Mouse (Mus musculus) c-Kit-positive CD71-negative TER-119-negative erythroid progenitor cells, embryonic 14.5 days (primary cell): ENCODE data around the gene Olfr394.
"Not testable (repeated sequence)": the region's sequence is repeated elsewhere in the genome, so short reads cannot be mapped to it uniquely, and the experiment has no call there.

Source experiments
- DNase-seq: peaks from one replicate; pipeline ENCODE4 v3.0.0-alpha.2; 2013; ENCODE audit warnings: low read depth

Gene Olfr394

DNA sequence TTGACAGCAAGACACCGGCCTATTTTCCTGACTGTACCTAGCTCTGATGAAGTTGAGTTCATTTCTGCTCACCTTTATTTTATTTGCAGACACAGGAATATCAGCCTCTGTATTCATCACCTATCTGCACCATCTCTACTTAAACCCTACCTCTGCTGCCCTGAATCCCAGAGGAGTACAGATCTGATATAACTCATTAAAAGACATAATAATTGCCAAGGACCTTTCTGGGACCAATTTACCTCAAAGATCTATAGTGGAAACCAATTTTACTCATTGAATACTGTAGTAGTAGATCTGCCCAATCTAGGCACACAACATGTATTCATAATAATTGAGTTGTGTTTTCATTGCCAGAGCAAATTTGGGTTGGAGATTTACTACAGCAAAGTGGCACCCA, at the start of gene Olfr394:
Gene Olfr394, minus strand, starts transcription at position 101 of the 400 bp plus-strand sequence.
- no peak for DNase-seq

GRCm38 (mm10) chr11:73936377-73936776, 45.8 kb upstream of the Olfr394 start, which contains the start of gene Olfr23:
TSS of gene Olfr23 (plus strand) at chr11:73936677.
- no peak for DNase-seq

DNA sequence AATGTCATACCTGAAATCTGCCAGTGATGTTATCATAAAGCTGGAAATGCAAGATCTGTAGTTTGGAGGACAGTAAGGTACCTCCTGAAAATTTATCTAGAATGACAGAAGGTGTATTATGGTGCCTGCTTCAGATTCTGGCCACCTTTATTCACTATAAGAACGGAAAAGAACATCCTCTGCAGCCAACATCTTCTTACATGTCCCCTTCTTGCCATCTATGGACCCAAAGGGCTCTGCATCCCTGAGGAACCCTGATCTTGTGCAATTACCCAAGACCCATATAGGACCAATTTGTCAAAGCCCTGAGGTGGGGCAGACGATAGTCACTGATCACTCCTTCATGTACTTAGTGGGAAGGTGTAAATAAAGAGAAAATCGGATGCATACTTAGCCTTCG, 18.6 kb upstream of the Olfr394 start, which contains the start of gene Olfr395:
Gene Olfr395, minus strand, starts transcription at position 101 of the 400 bp plus-strand sequence.
- DNase-seq = not testable (repeated sequence)

- DNase-seq = no peak
These were observed 39.2 kb downstream of the Olfr394 start, which contains the start of gene Olfr393 for GRCm38 (mm10) chr11:73851354-73851753. TSS of gene Olfr393 (minus strand) at chr11:73851454.
